Mouse (Mus musculus) G1E (cell line): ENCODE results near the gene 1700003F12Rik. TPM values are rescaled to one million over a fixed set of nuclear protein-coding genes. Genes with fewer than 3 reads are reported as not detected.

Source experiments
- ATAC-seq: 2 replicates; pipeline ENCODE4 v1.8.0; 2016; ENCODE audit warnings: mild to moderate bottlenecking; ENCODE audit not compliant: insufficient number of reproducible peaks, poor library complexity, low FRiP score, severe bottlenecking; ENCODE audit errors: extremely low read depth
- DNase-seq: peaks from one replicate; pipeline ENCODE4 v3.0.0; 2012; ENCODE audit warnings: low spot score
- H3K27me3 ChIP-seq: 2 replicates; pipeline ENCODE4 v1.6.1; 2012; ENCODE audit warnings: mild to moderate bottlenecking, low read length, inconsistent platforms; ENCODE audit not compliant: insufficient read depth
- H3K36me3 ChIP-seq: replicated peaks from 2 replicates; pipeline ENCODE3; 2012; ENCODE audit warnings: mild to moderate bottlenecking, inconsistent platforms
- H3K4me1 ChIP-seq: 2 replicates; pipeline ENCODE4 v1.6.1; 2012; ENCODE audit warnings: low read depth, low read length, inconsistent platforms, mixed read lengths; ENCODE audit not compliant: insufficient read depth
- H3K4me3 ChIP-seq: 2 replicates; pipeline ENCODE4 v1.5.1; 2012; ENCODE audit warnings: low read depth, mild to moderate bottlenecking, inconsistent platforms, low read length, moderate library complexity, mixed read lengths
- H3K9me3 ChIP-seq: replicated peaks from 2 replicates; pipeline ENCODE4 v1.6.1; 2012; ENCODE audit warnings: inconsistent platforms
- CTCF ChIP-seq: IDR thresholded peaks from 2 replicates; pipeline ENCODE4 v1.5.1; 2012; ENCODE audit warnings: low read depth, low read length, inconsistent platforms, mixed read lengths
- GATA1 ChIP-seq: IDR thresholded peaks from 2 replicates; pipeline ENCODE4 v1.6.1; 2012; ENCODE audit warnings: borderline replicate concordance, low read length, inconsistent platforms, mixed read lengths
- GATA2 ChIP-seq: IDR thresholded peaks from 2 replicates; pipeline ENCODE4 v1.6.1; 2012; ENCODE audit warnings: low read depth, low read length, inconsistent platforms, borderline replicate concordance
- POLR2AphosphoS5 ChIP-seq: IDR thresholded peaks from 2 replicates; pipeline ENCODE4 v1.6.1; 2012; ENCODE audit warnings: low read depth, low read length, inconsistent platforms; ENCODE audit not compliant: insufficient replicate concordance
- TAL1 ChIP-seq: conservative IDR thresholded peaks from 2 replicates; pipeline ENCODE4 v1.6.1; 2012; ENCODE audit warnings: low read depth, low read length, inconsistent platforms, mixed read lengths
- polyA plus RNA-seq: library from polyadenylated mRNA; stranded (reverse); fragments of >175 nt; gene quantifications from 2 replicates; pipeline ENCODE4 v1.2.3, GENCODE M21; 2012
- total RNA-seq, 2 experiments: library from RNA; stranded (forward) in 1 of 2; stranded (reverse) in 1 of 2; fragments of 200-1000 nt in 1 of 2; fragments of >200 nt in 1 of 2; fragmentation: Nextera tagmentation in 1 of 2; gene quantifications; 2 replicates each; pipeline ENCODE4 v1.2.3; 2014 to 2017

Gene 1700003F12Rik
- total and polyA plus RNA-seq, 3 experiments, result not detected

- TF ChIP-seq CTCF, result no peak
- no peak for TF ChIP-seq GATA1
- no peak for TF ChIP-seq TAL1
- peaks cover 71% of the 10 kb centered on the region for H3K4me1 ChIP-seq
- DNase-seq (no peak), ATAC-seq (no peak)
- peak overlapping the region; percentile 41; the same call in 1 of the 2 replicates for H3K4me3 ChIP-seq
- no peaks in the 10 kb centered on the region for H3K27me3 ChIP-seq
- H3K36me3 ChIP-seq, result peaks cover 28% of the 10 kb centered on the region
- H3K9me3 ChIP-seq, result no peaks in the 10 kb centered on the region
Observed at GRCm38 (mm10) chr2:154570666-154571065, 23.8 kb downstream of the 1700003F12Rik start.

DNA sequence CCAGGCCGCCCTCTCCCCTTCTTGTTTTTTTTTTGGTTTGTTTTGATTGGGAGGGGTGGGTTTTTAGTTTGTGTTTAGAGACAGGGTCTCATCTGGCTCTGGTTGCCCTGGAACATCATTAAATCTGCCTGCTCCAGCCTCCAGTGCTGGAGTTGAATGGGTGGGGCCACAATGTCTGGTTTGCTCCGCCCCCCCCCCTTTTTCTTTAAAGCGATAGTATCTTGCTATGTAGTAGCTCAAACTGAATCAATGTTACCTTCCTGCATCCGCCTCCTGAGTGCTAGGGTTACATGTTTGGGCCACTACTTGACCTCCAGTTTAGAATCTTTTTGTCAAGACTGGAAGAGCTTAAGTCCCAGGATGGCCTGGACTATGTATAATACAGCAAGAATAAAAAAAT lies 24.4 kb downstream of the 1700003F12Rik start:
- H3K9me3 ChIP-seq, result no peaks in the 10 kb centered on the region
- peaks cover 65% of the 10 kb centered on the region for H3K4me1 ChIP-seq
- peaks cover 22% of the 10 kb centered on the region for H3K36me3 ChIP-seq
- no peak overlapping the region; the same call in 1 of the 2 replicates for H3K4me3 ChIP-seq
- no peak for ATAC-seq
- TF ChIP-seq POLR2AphosphoS5 (no peak), CTCF (no peak)
- no peak for DNase-seq
- no peaks in the 10 kb centered on the region for H3K27me3 ChIP-seq

DNA sequence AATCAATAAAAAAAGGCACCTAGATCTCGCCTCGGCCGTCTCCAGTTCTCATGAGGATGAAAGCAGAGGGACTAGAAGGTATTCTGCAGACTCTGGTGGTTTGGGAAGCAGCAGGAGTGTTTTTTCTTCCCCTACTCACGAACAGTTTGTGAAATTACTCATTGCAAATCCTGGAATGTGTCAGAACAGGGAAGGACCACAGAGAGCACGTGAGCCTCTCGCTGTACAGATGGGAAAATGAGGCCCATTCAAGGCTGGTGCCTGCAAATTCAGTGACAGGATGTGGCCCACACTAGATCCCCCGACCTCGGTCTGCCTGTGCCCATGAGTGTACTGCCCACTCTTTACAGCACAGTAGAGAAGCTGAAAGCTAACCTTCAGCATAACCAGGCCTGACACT lies 25.1 kb downstream of the 1700003F12Rik start:
- no peak for TF ChIP-seq POLR2AphosphoS5
- TF ChIP-seq GATA1, result no peak
- no peak for TF ChIP-seq GATA2
- H3K36me3 ChIP-seq, result peaks cover 15% of the 10 kb centered on the region
- peaks cover 58% of the 10 kb centered on the region for H3K4me1 ChIP-seq
- no peak overlapping the region for H3K4me3 ChIP-seq
- DNase-seq (no peak), ATAC-seq (no peak)
- no peaks in the 10 kb centered on the region for H3K9me3 ChIP-seq
- H3K27me3 ChIP-seq, result no peaks in the 10 kb centered on the region; the same call in 1 of the 2 replicates

DNA sequence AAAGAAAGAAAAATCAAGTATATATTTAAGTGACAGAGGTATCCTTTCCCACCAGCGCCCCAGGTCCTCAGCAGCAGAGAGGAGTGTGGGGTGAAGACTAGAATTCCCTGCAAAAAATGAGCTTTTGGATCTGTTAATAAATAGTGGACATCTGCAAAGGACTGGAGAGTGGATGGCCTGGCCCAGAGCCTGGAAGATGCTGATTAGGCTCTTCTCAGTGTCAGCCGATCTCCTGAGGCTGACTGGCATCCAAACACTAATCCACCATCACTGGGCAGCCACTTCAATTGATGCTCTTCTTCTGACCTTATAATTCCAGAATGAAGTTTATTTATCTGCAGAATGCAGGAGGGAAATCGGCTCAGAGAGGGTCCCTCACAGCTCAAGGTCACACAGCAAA lies 26.1 kb downstream of the 1700003F12Rik start:
- TF ChIP-seq TAL1 (no peak), POLR2AphosphoS5 (no peak), GATA2 (no peak), GATA1 (no peak), CTCF (no peak)
- H3K4me3 ChIP-seq, result no peak overlapping the region
- peaks cover 8% of the 10 kb centered on the region for H3K36me3 ChIP-seq
- H3K27me3 ChIP-seq, result no peaks in the 10 kb centered on the region; the same call in 1 of the 2 replicates
- DNase-seq, result no peak
- H3K9me3 ChIP-seq, result no peaks in the 10 kb centered on the region
- no peak for ATAC-seq
- H3K4me1 ChIP-seq, result peaks cover 55% of the 10 kb centered on the region

DNA sequence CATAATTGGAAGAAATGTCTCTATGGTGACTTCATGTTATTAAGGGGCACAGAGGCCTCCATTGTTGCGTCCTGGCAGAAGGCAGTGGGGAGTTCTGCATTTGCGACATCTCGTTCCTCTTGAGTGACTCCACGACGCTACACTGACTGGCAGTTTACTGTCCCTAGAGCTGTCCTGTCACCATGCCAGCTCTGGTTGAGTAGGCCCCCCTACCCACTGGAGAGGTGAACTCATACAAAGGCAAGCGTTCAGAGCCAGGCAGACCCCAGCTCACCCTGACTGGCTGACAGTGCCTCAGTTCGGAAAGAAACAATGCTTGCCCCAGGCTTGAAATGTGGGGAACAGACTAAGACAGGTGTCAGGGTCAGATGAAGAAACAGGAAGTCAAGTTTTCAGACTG lies 27.4 kb downstream of the 1700003F12Rik start:
- no peaks in the 10 kb centered on the region for H3K9me3 ChIP-seq
- no peak for DNase-seq
- H3K27me3 ChIP-seq, result no peaks in the 10 kb centered on the region; the same call in 1 of the 2 replicates
- ATAC-seq, result no peak
- H3K4me3 ChIP-seq, result no peak overlapping the region
- peaks cover 43% of the 10 kb centered on the region for H3K4me1 ChIP-seq
- no peaks in the 10 kb centered on the region for H3K36me3 ChIP-seq
- TF ChIP-seq GATA1 (no peak), TAL1 (no peak), CTCF (no peak), GATA2 (no peak), POLR2AphosphoS5 (no peak)

DNA sequence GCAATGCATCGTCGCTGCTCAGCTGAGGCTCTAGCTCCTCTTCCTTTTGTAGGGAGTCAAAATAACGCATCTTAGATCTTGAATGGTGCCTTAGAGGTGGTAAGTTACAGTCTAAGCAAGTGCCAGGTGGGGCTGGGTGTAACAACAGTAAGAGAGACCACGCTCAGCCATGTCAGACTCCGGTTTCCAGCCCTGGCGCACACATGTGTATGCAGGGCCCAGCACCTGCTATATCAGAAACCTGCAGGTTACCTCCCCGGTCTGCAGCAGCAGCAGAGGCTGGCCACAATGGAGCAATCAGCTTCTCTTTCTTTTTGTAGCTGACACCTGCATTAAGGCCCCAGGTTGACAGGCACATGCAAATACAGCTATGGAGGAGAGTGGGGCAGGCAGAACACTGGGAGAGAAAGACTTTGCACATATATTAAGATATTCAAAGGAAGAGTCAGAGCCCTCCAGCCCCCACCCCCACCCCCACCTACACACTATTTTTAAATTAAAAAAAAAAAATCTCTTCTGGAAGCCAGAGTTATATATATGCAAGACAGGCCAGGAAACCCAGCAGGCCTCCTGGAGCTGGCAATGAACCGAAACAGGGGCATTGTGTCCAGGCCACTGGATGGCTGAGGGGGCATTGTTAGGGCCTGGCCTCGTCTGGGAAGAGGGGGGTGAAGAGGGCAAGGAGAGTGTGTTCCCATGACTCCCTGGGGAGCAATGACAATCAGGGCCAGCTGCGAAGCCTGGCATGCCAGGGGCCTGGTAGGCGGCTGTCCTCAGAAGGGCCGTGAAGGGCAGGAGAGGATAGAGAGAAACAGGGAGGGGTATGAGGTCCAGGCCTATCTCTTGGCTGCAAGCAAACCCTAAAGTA lies 30.2 kb downstream of the 1700003F12Rik start:
- Histone ChIP-seq H3K4me1 (peaks cover 27% of the 10 kb centered on the region), H3K27me3 (no peaks in the 10 kb centered on the region; the same call in 1 of the 2 replicates), H3K36me3 (no peaks in the 10 kb centered on the region), H3K9me3 (no peaks in the 10 kb centered on the region), H3K4me3 (no peak overlapping the region)
- no peak for ATAC-seq
- no peak for TF ChIP-seq POLR2AphosphoS5
- no peak for TF ChIP-seq TAL1
- TF ChIP-seq GATA1, result no peak
- no peak for TF ChIP-seq CTCF
- no peak for TF ChIP-seq GATA2
- DNase-seq, result no peak

GRCm38 (mm10) chr2:154577744-154578067 lies 30.8 kb downstream of the 1700003F12Rik start:
- TF ChIP-seq CTCF, result no peak
- TF ChIP-seq GATA2, result no peak
- no peak for TF ChIP-seq GATA1
- no peak for TF ChIP-seq POLR2AphosphoS5
- no peak for TF ChIP-seq TAL1
- ATAC-seq (no peak), DNase-seq (no peak)
- Histone ChIP-seq H3K4me1 (peaks cover 28% of the 10 kb centered on the region), H3K27me3 (no peaks in the 10 kb centered on the region; the same call in 1 of the 2 replicates), H3K9me3 (no peaks in the 10 kb centered on the region), H3K4me3 (no peak overlapping the region), H3K36me3 (no peaks in the 10 kb centered on the region)
